Mouse (Mus musculus) liver, embryonic 14.5 days (tissue): ENCODE measurements around the gene Plin5. TPM values are rescaled to one million over a fixed set of nuclear protein-coding genes. Genes with fewer than 3 reads are reported as not detected.

Source experiments
- ATAC-seq: fragments of 200-750 bp; cut with Nextera tagmentation; 2 replicates; pipeline ENCODE4 v1.8.0; 2017; ENCODE audit warnings: moderate number of reproducible peaks, mild to moderate bottlenecking, moderate library complexity; ENCODE audit not compliant: insufficient read depth
- DNase-seq, 3 experiments: peaks; one replicate each; pipeline ENCODE4 v3.0.0-alpha.2; 2012 to 2013; ENCODE audit warnings: low read depth in 3 of 3, low spot score in 3 of 3
- H3K27ac ChIP-seq: fragments of 300-500 bp; sonication (generic); 2 replicates; pipeline ENCODE4 v1.5.1; 2014; ENCODE audit warnings: moderate library complexity, mild to moderate bottlenecking, control low read depth, inconsistent platforms
- H3K27me3 ChIP-seq: fragments of 300-500 bp; sonication (generic); 2 replicates; pipeline ENCODE4 v1.6.1; 2014; ENCODE audit warnings: mild to moderate bottlenecking, low read length, moderate library complexity; ENCODE audit not compliant: control insufficient read depth, insufficient read depth
- H3K36me3 ChIP-seq: fragments of 300-500 bp; sonication (generic); replicated peaks from 2 replicates; pipeline ENCODE4 v1.6.1; 2014; ENCODE audit warnings: low read depth; ENCODE audit not compliant: control insufficient read depth, insufficient read depth
- H3K4me1 ChIP-seq, 2 experiments: fragments of 200-500 bp in 1 of 2; fragments of 300-500 bp in 1 of 2; sonication (generic) in 1 of 2; replicated peaks; 2 replicates each; pipeline ENCODE4 v1.6.1; 2012 to 2014; ENCODE audit warnings: antibody characterized with exemption in 1 of 2, inconsistent platforms in 1 of 2, low read length in 1 of 2; ENCODE audit not compliant: control insufficient read depth in 2 of 2, insufficient read depth in 2 of 2
- H3K4me2 ChIP-seq: fragments of 300-500 bp; sonication (generic); 2 replicates; pipeline ENCODE4 v1.6.1; 2014; ENCODE audit warnings: low read depth, mild to moderate bottlenecking, control low read depth, moderate library complexity
- H3K4me3 ChIP-seq, 2 experiments: fragments of 200-500 bp in 1 of 2; fragments of 300-500 bp in 1 of 2; sonication (generic) in 1 of 2; 2 replicates each; pipeline ENCODE4 v1.5.1; 2012 to 2014; ENCODE audit warnings: low read depth in 2 of 2, low read length in 2 of 2, mild to moderate bottlenecking in 2 of 2, control low read depth in 1 of 2, inconsistent platforms in 1 of 2, moderate library complexity in 1 of 2; ENCODE audit not compliant: insufficient read depth in 1 of 2
- H3K9ac ChIP-seq: fragments of 300-500 bp; sonication (generic); replicated peaks from 2 replicates; pipeline ENCODE4 v1.6.1; 2014; ENCODE audit warnings: mild to moderate bottlenecking, control low read depth, moderate library complexity
- H3K9me3 ChIP-seq: fragments of 300-500 bp; sonication (generic); 2 replicates; pipeline ENCODE4 v1.6.1; 2016; ENCODE audit warnings: low read length, mixed read lengths; ENCODE audit not compliant: control insufficient read depth
- CTCF ChIP-seq: IDR thresholded peaks from 2 replicates; pipeline ENCODE4 v1.5.1; 2016; ENCODE audit warnings: antibody characterized with exemption, low read depth, control low read depth
- EP300 ChIP-seq: IDR thresholded peaks from 2 replicates; pipeline ENCODE4 v1.6.1; 2016; ENCODE audit warnings: antibody characterized with exemption, low read depth
- WGBS: fragments of 180-500 bp; shearing (Covaris S2); extraction: QIAGEN DNeasy Blood & Tissue Kit; methylation state at CpG from one replicate; pipeline ENCODE4 v1.1.7; 2014; ENCODE audit not compliant: insufficient replicate concordance; 5-methylcytosine and 5-hydroxymethylcytosine counted together
- polyA plus RNA-seq, 2 experiments: library from polyadenylated mRNA; depleted of rRNA in 1 of 2; stranded (reverse) in 1 of 2; unstranded in 1 of 2; fragments of >200 nt; fragmentation: Nextera tagmentation in 1 of 2; extraction: Ambion mirVana in 1 of 2; gene quantifications; 2 replicates each; pipeline versions ENCODE4 v1.2.1 to v1.2.3; 2012 to 2014

Plin5 gene
- polyA plus RNA-seq, 2 experiments: 0.11 to 0.34 TPM

GRCm38 (mm10) chr17:56133457-56134363, 16.3 kb upstream of the Plin5 start:
- Histone ChIP-seq H3K4me1 (peaks cover 4 to 12% of the 10 kb centered on the region in 2 experiments; a peak in 3 of 4 replicates), H3K36me3 (no peaks in the 10 kb centered on the region), H3K9me3 (no peaks in the 10 kb centered on the region), H3K4me2 (peak overlapping the region; percentile 78), H3K27me3 (no peaks in the 10 kb centered on the region; the same call in 1 of the 2 replicates), H3K4me3 (peak overlapping the region; percentile 48), H3K27ac (peak overlapping the region; percentile 27; the same call in 1 of the 2 replicates), H3K9ac (no peak overlapping the region)
- 5% methylated on average over 20 of the region's 21 CpGs for WGBS
- ATAC-seq (peak; percentile 76), DNase-seq (peak in 2 of 3 experiments; percentile 41 to 54)
- TF ChIP-seq CTCF (no peak), EP300 (no peak)

GRCm38 (mm10) chr17:56132661-56133060, 15.3 kb upstream of the Plin5 start:
- H3K27me3 ChIP-seq: no peaks in the 10 kb centered on the region
- H3K36me3 ChIP-seq: no peaks in the 10 kb centered on the region
- no peak overlapping the region for H3K27ac ChIP-seq
- peak in 2 of 3 experiments; percentile 30 to 47 for DNase-seq
- ATAC-seq: no peak
- H3K9me3 ChIP-seq: no peaks in the 10 kb centered on the region
- 4% methylated on average over 14 of the region's 14 CpGs for WGBS
- no peak for TF ChIP-seq EP300
- peak; percentile 93 for TF ChIP-seq CTCF
- H3K4me2 ChIP-seq: peak overlapping the region; percentile 78; the same call in 1 of the 2 replicates
- peaks cover 4 to 12% of the 10 kb centered on the region in 2 experiments; a peak in 3 of 4 replicates for H3K4me1 ChIP-seq
- no peak overlapping the region for H3K4me3 ChIP-seq
- H3K9ac ChIP-seq: no peak overlapping the region

GRCm38 (mm10) chr17:56131814-56132213, 14.4 kb upstream of the Plin5 start:
- Histone ChIP-seq H3K36me3 (no peaks in the 10 kb centered on the region), H3K9me3 (no peaks in the 10 kb centered on the region), H3K4me2 (no peak overlapping the region), H3K9ac (no peak overlapping the region), H3K4me3 (no peak overlapping the region), H3K4me1 (peaks cover 4 to 12% of the 10 kb centered on the region in 2 experiments; a peak in 3 of 4 replicates), H3K27me3 (no peaks in the 10 kb centered on the region), H3K27ac (no peak overlapping the region)
- DNase-seq (peak; percentile 42 to 46 (median 46)), ATAC-seq (no peak)
- peak; percentile 93 for TF ChIP-seq CTCF
- TF ChIP-seq EP300: no peak
- WGBS: 33% methylated on average over 7 of the region's 7 CpGs

GRCm38 (mm10) chr17:56131136-56131535, 13.7 kb upstream of the Plin5 start:
- no peak overlapping the region for H3K9ac ChIP-seq
- no peak overlapping the region for H3K4me3 ChIP-seq
- WGBS: 85% methylated on average over 10 of the region's 10 CpGs
- peaks cover 4 to 12% of the 10 kb centered on the region in 2 experiments; a peak in 3 of 4 replicates for H3K4me1 ChIP-seq
- no peaks in the 10 kb centered on the region for H3K27me3 ChIP-seq
- no peak overlapping the region for H3K4me2 ChIP-seq
- H3K27ac ChIP-seq: no peak overlapping the region
- DNase-seq (no peak), ATAC-seq (no peak)
- H3K36me3 ChIP-seq: no peaks in the 10 kb centered on the region
- TF ChIP-seq EP300 (no peak), CTCF (no peak)
- no peaks in the 10 kb centered on the region for H3K9me3 ChIP-seq

- no peak for TF ChIP-seq EP300
- H3K27me3 ChIP-seq: peaks cover 8% of the 10 kb centered on the region; the same call in 1 of the 2 replicates
- no peaks in the 10 kb centered on the region for H3K9me3 ChIP-seq
- DNase-seq (no peak), ATAC-seq (no peak)
- H3K4me1 ChIP-seq: peaks cover 2 to 3% of the 10 kb centered on the region in 2 experiments; a peak in 2 of 4 replicates
- no peak overlapping the region for H3K27ac ChIP-seq
- no peak overlapping the region for H3K4me2 ChIP-seq
- H3K9ac ChIP-seq: no peak overlapping the region
- H3K4me3 ChIP-seq: no peak overlapping the region
- H3K36me3 ChIP-seq: no peaks in the 10 kb centered on the region
- 56% methylated on average over 15 of the region's 15 CpGs for WGBS
Measured at GRCm38 (mm10) chr17:56128246-56128645, 10.8 kb upstream of the Plin5 start.
